Mouse (Mus musculus) heart, embryonic 10.5 days (tissue): ENCODE measurements at regions not wholly inside any gene's neighbourhood (a gene's known extent, or its start where the extent isn't known, plus 50 kb on each side); places are given as distances from the start of the nearest gene placed in this dataset.
"Not testable (repeated sequence)": the region's sequence is repeated elsewhere in the genome, so short reads cannot be mapped to it uniquely, and the experiment has no call there.

Experiments
- DNase-seq: peaks from one replicate; pipeline ENCODE4 v3.0.0-alpha.2; 2017; ENCODE audit warnings: low spot score
- H3K27ac ChIP-seq: fragments of 300-500 bp; sonication (generic); 2 replicates; pipeline ENCODE4 v1.5.1; 2016; ENCODE audit warnings: mild to moderate bottlenecking
- H3K27me3 ChIP-seq: fragments of 300-500 bp; sonication (generic); 2 replicates; pipeline ENCODE4 v1.6.1; 2016; ENCODE audit warnings: mild to moderate bottlenecking; ENCODE audit not compliant: poor library complexity, insufficient read depth, severe bottlenecking
- H3K36me3 ChIP-seq: fragments of 300-500 bp; sonication (generic); 2 replicates; pipeline ENCODE4 v1.6.1; 2016; ENCODE audit warnings: mild to moderate bottlenecking, moderate library complexity
- H3K4me1 ChIP-seq: fragments of 300-500 bp; sonication (generic); 2 replicates; pipeline ENCODE4 v1.6.1; 2016; ENCODE audit warnings: mild to moderate bottlenecking
- H3K4me3 ChIP-seq: fragments of 300-500 bp; sonication (generic); 2 replicates; pipeline ENCODE4 v1.5.1; 2016; ENCODE audit warnings: mild to moderate bottlenecking, moderate library complexity
- H3K9me3 ChIP-seq: fragments of 300-500 bp; sonication (generic); 2 replicates; pipeline ENCODE4 v1.6.1; 2016; ENCODE audit warnings: mild to moderate bottlenecking, moderate library complexity
- WGBS: fragments of 180-500 bp; shearing (Covaris S2); methylation state at CpG from one replicate; pipeline ENCODE4 v1.1.7; 2016; 5-methylcytosine and 5-hydroxymethylcytosine counted together

DNA sequence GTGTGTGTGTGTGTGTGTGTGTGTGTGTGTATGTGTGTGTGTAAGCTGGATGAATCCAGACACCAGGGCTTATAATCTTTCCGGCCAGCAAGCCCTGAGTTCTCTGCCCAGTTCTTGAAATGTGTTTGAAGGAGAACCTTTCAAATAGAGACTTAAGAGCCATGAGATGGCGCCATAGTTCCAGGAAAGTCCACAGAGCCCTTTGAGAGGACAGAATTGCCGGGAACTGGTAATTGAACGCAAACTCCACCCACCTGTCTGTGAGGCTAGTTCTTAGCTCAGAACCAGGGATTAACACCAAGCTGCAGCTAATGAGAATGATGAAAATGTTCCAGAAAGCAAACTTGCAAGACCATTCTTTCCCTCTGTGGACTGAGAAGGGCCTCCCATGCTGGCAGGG lies 72.2 kb downstream of the Trim42 start:
- Histone ChIP-seq H3K4me1 (no peaks in the 10 kb centered on the region), H3K27me3 (no peaks in the 10 kb centered on the region; the same call in none of the 2 replicates), H3K27ac (no peak overlapping the region), H3K9me3 (no peaks in the 10 kb centered on the region), H3K4me3 (no peak overlapping the region), H3K36me3 (no peaks in the 10 kb centered on the region)
- 17% methylated on average over 4 of the region's 4 CpGs for WGBS
- DNase-seq, result no peak

DNA sequence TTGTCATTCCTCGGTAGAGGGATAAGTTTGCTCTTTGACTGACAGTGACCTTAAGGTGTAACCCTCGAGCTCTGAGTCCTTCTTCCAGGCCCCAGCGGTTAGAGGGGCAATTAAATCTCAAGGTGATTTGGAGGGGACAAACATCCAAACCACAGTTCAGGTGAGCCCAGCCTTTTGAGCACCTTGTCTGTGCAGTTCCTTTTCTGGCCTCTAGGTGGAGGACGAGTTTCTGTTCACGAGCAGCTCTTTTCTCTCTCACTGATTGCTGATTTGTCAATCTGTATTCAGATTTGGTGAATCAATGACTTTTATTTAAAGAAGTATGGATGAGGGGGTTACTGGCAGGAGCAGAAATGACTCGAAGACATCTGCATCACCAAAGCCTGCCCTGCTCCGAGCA lies 74.0 kb downstream of the Trim42 start:
- no peak overlapping the region for H3K27ac ChIP-seq
- no peaks in the 10 kb centered on the region; the same call in none of the 2 replicates for H3K27me3 ChIP-seq
- no peaks in the 10 kb centered on the region for H3K9me3 ChIP-seq
- 42% methylated on average over 7 of the region's 7 CpGs for WGBS
- no peak overlapping the region for H3K4me3 ChIP-seq
- H3K36me3 ChIP-seq, result no peaks in the 10 kb centered on the region
- no peak for DNase-seq
- no peaks in the 10 kb centered on the region for H3K4me1 ChIP-seq

DNA sequence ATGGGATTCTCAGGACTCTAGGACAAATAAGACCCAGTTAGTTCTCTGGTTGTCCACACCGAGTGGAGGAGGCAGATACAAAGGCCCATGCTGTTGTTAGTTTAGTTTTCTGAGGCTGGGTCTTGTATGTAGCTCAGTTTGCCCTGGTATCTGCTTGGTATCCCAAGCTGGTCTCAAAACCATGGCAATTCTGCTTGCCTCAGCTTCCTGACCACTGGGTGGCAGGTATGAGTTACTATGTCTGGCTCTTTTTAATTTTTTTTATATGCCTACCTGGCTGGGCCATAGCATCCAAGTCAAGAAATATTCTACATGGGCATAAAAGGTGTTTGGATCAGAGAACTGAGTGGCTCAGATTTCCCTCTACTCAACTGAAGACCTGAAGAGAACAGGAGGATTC lies 77.9 kb downstream of the Trim42 start:
- no peaks in the 10 kb centered on the region for H3K36me3 ChIP-seq
- H3K4me1 ChIP-seq, result no peaks in the 10 kb centered on the region
- H3K27me3 ChIP-seq, result no peaks in the 10 kb centered on the region
- no peak overlapping the region for H3K27ac ChIP-seq
- no peak for DNase-seq
- H3K9me3 ChIP-seq, result no peaks in the 10 kb centered on the region
- H3K4me3 ChIP-seq, result no peak overlapping the region
- 76% methylated on average over 1 of the region's 1 CpGs for WGBS

DNA sequence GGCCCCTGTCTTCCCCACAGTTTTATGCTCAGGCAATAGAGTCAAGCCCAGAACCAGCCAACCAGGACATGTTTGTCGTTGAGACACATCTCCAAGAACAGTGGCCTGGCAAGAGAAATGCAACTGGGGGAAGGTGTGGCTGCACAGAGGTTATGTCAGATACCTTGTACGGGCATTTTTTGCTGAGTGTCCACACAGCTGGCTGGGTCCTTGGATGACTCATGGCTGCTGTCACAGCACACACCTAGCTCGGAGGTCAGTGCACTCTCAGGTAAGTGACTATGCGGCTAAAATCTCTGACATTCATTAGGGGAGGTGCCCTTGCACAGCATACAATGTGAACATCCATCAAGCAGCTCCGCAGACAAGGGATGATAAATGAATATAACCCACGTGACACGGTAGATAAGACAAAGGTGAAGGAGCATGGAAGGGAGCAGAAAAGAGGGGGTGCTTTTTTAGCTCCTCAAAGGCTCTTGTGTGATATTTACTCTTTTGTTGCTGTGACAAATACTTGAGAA lies 85.4 kb downstream of the Trim42 start:
- H3K4me1 ChIP-seq, result no peaks in the 10 kb centered on the region; the same call in 1 of the 2 replicates
- DNase-seq, result no peak
- WGBS, result 62% methylated on average over 7 of the region's 7 CpGs

DNA sequence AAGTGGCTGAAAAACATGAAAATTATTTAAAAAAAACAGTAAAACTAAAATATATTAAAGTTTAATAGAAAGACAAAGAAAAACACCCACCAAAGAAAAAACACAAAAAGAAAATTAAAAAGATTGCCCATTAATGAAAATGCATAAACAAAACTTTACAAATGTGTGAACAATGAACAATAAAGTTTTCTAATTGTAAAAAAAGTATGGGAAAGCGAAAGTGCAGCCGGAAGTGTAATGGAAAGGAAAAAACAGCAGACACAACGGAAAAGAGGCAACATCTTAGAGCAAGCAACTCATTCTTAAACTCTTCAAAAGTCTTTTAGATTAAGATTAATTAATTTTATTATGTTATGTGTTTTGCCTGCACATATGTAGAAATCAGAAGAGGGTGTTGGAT lies 87.7 kb downstream of the Trim42 start:
- H3K27me3 ChIP-seq, result no peaks in the 10 kb centered on the region

More for the DNA sequence above, 85.4 kb downstream of the Trim42 start:
- Histone ChIP-seq H3K4me3 (no peak overlapping the region), H3K27ac (no peak overlapping the region), H3K9me3 (no peaks in the 10 kb centered on the region), H3K27me3 (no peaks in the 10 kb centered on the region), H3K36me3 (no peaks in the 10 kb centered on the region)

DNA sequence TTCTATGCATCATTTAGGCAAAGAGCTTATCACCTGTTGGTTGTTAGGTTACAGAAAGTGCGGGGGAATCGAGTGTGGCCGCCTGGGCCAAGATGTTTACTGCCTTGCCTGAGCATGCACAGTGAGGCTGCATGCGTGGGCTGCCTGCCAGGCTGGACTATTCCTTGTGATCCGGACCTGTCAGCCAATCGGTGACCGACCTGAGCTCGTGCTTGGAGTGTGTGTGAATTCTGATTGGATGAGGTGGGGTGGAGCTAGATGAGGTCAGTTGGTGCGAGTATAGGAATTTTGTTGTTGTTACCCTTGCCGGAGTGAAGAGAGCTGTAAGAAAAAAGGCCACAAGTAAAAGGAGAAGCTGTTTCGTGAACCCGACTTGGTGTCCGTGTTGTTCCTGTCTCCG lies 94.3 kb downstream of the Trim42 start:
- WGBS, result 83% methylated on average over 14 of the region's 14 CpGs
- H3K4me3 ChIP-seq, H3K4me1 ChIP-seq, H3K27ac ChIP-seq, H3K9me3 ChIP-seq, H3K27me3 ChIP-seq, H3K36me3 ChIP-seq: not testable (repeated sequence)
- peak; percentile 35 for DNase-seq

More for the DNA sequence above, 87.7 kb downstream of the Trim42 start:
- Histone ChIP-seq H3K36me3 (no peaks in the 10 kb centered on the region), H3K4me3 (no peak overlapping the region), H3K27ac (no peak overlapping the region), H3K9me3 (no peaks in the 10 kb centered on the region), H3K4me1 (no peaks in the 10 kb centered on the region; the same call in 1 of the 2 replicates)
- WGBS, result 87% methylated on average over 3 of the region's 3 CpGs
- DNase-seq, result no peak

DNA sequence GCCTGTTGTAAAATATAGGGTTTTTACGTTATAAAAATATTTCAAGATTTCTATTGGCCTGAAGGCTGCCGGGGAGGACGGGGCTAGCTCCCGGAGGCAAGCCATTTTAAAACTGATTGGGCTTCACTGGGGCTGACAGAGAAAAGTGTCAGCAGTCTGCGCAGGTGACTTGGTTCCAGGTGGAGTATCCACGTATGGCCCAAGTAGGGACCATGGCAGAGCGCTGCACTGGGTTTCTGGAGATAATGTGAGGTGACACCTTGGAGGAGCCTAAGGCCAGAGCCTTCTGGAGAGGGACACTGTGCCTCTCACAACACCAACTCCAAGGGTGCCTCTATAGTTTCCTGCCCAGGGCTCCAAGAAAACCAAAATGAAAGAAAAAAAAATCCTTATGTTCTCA lies 95.9 kb downstream of the Trim42 start:
- Histone ChIP-seq H3K4me1 (no peaks in the 10 kb centered on the region), H3K27me3 (no peaks in the 10 kb centered on the region), H3K4me3 (no peak overlapping the region), H3K9me3 (no peaks in the 10 kb centered on the region), H3K36me3 (no peaks in the 10 kb centered on the region), H3K27ac (no peak overlapping the region)
- WGBS, result 81% methylated on average over 7 of the region's 7 CpGs
- no peak for DNase-seq

DNA sequence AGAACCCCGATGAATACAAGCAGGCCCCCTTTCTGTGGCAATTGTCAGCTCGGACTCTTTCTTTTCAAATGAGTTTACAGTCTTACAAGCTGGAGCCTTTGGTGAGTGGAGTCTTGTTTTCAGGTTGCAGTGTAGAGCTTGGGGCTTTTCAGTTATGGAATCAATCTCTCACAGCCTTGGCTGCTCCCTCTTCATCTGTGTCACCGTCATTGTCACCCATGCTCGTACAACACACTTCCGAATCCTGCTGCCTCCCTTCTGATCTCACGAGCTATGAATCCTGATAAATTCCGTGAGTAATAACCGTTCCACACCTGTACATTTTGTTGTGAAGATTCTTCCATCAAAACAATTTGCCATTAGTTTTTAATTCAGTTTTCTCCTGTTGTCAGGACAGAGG lies 97.7 kb downstream of the Trim42 start:
- no peaks in the 10 kb centered on the region for H3K9me3 ChIP-seq
- peak; percentile 52 for DNase-seq
- H3K27ac ChIP-seq, result no peak overlapping the region
- H3K4me1 ChIP-seq, result no peaks in the 10 kb centered on the region
- no peak overlapping the region for H3K4me3 ChIP-seq
- no peaks in the 10 kb centered on the region for H3K27me3 ChIP-seq
- no peaks in the 10 kb centered on the region for H3K36me3 ChIP-seq
- WGBS, result 92% methylated on average over 8 of the region's 8 CpGs

DNA sequence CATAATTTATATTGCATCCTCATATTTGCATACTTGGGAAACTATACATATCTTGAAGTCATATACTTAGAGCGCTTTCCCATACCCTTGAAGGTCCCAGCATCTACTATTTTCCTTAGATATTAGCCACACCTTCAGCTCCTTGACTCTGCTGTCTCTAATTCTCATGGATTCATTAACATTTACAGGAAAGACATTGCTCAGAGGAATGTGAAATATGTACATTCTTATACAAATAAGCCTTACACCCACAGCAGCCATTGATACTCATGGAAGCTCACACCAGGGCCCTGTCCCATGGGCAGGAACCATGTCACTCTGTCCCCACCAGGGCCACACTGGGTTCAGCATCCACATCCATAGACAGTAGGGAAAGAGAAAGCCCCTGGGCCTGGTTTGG lies 122.1 kb downstream of the Trim42 start:
- no peaks in the 10 kb centered on the region for H3K4me1 ChIP-seq
- H3K9me3 ChIP-seq, result no peaks in the 10 kb centered on the region
- no peaks in the 10 kb centered on the region for H3K27me3 ChIP-seq
- no peak overlapping the region for H3K27ac ChIP-seq
- DNase-seq, result no peak
- 86% methylated on average over 1 of the region's 1 CpGs for WGBS
- no peak overlapping the region for H3K4me3 ChIP-seq
- H3K36me3 ChIP-seq, result no peaks in the 10 kb centered on the region

DNA sequence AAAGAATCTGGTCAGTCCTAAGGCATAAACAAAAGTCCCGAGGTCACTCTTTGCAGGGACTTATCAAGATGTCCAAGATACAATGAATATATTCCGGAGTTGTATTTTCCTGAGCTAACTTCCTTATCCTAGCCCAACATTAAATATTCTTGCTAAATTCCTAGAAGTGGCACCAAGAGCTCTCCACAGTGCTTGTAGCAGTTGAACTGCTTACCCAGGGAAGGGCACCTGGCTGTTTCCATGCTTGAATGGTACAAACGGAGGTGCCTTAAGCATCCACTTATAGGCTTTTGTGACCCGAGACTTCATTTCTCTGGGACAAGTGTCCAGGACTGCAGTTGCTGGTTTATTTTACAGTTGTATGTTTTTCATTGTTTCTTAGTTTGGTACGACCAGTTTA lies 115.1 kb upstream of the Slc25a36 start:
- DNase-seq, result no peak
- Histone ChIP-seq H3K4me1 (no peaks in the 10 kb centered on the region), H3K27ac (no peak overlapping the region), H3K9me3 (no peaks in the 10 kb centered on the region), H3K4me3 (no peak overlapping the region), H3K36me3 (no peaks in the 10 kb centered on the region), H3K27me3 (no peaks in the 10 kb centered on the region)
- WGBS, result 82% methylated on average over 5 of the region's 5 CpGs

DNA sequence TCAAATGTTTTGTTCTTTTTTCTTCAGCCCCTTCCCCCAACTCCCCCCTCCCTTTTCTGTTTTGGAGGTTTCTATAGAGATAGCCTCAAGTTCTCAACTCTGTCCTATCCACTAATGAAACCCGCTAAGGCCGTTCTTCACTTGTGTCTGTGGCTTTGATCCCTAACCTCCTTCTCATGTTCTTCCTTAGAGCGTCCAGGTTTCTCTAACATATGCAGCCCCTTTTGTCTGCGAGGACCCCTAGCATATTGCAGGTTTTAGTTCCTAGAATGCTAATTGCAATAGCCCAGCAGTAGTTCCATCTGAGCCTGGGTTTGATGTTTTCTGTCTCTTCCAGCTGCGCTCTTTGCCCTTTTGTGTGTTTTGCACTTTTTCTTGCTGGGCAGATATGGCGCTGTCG lies 113.6 kb upstream of the Slc25a36 start:
- WGBS, result 47% methylated on average over 7 of the region's 7 CpGs
- DNase-seq, result no peak
- Histone ChIP-seq H3K36me3 (no peaks in the 10 kb centered on the region), H3K4me3 (no peak overlapping the region), H3K27me3 (no peaks in the 10 kb centered on the region), H3K4me1 (no peaks in the 10 kb centered on the region), H3K27ac (no peak overlapping the region), H3K9me3 (no peaks in the 10 kb centered on the region)

DNA sequence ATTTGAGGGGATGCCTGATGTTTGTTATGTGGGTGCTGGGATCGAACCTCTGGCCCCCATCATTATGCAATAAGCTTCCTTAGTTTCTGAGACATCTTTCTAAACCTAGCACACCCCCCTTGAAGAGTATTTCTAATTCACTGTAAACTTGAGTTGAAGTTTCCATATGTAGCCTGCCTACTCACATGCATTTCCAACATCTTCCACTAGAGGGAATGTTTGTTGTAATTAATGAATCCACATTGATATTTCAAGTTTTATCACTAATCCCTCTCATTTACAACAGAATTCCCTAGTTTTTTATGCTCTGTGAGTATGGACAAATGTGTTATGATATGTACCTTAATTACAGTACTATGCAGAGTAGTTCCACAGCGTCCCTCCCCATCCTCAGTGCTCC lies 103.8 kb upstream of the Slc25a36 start:
- H3K4me3 ChIP-seq, result no peak overlapping the region
- no peak for DNase-seq
- H3K9me3 ChIP-seq, result no peaks in the 10 kb centered on the region
- H3K4me1 ChIP-seq, result no peaks in the 10 kb centered on the region
- no peaks in the 10 kb centered on the region for H3K36me3 ChIP-seq
- H3K27ac ChIP-seq, result no peak overlapping the region
- WGBS, result 36% methylated on average over 2 of the region's 2 CpGs
- H3K27me3 ChIP-seq, result no peaks in the 10 kb centered on the region

DNA sequence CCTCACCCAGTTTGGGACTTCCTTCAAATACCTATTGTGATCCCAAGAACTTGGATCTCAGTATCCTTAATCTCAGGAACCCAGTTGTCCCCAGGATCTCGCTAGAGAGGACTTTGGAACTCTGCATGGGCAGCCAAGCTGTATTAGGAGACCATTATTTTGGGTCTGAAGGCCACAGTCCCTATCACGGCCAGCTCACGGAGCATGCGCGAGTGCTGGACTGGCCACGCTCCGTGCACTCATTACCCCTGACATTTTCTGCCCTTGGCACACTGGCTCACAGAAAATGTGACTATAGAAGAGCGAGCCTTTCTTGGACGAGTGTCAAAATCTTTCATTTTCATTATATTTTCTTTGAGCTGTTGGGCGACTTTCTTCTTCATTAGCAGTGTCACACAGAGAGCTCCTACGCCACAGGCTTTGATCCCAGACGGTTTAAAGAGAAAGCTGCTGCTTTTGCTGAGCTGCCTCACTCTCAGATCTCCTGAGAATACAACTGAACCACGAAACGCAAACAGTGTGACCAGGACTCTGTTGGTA lies 79.4 kb upstream of the Slc25a36 start:
- DNase-seq, result no peak
- no peaks in the 10 kb centered on the region for H3K36me3 ChIP-seq
- H3K9me3 ChIP-seq, result no peaks in the 10 kb centered on the region
- 89% methylated on average over 14 of the region's 14 CpGs for WGBS
- no peaks in the 10 kb centered on the region for H3K4me1 ChIP-seq
- H3K27ac ChIP-seq, result no peak overlapping the region
- H3K4me3 ChIP-seq, result no peak overlapping the region
- H3K27me3 ChIP-seq, result no peaks in the 10 kb centered on the region

DNA sequence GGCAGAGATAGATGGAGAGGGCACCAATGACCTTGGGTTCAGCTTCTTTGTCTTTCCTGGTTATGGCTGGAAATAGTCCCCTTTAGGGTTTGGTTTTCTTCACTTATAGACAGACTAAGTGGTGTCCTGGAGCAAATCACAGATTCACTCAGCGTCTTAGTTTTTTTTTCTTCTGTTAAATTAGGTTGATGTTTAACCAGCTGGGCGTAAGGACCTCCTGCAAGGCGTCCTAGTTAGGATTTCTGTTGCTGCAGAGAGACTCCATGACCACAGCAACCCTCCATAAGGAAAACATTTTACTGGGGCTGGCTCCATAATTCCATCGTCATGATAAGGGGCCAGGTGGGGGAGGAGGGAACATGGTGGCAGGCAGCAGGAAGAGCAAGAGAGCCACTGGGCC lies 78.7 kb upstream of the Slc25a36 start:
- no peak overlapping the region for H3K27ac ChIP-seq
- no peaks in the 10 kb centered on the region for H3K27me3 ChIP-seq
- no peaks in the 10 kb centered on the region for H3K4me1 ChIP-seq
- 80% methylated on average over 4 of the region's 4 CpGs for WGBS
- H3K4me3 ChIP-seq, result no peak overlapping the region
- no peaks in the 10 kb centered on the region for H3K9me3 ChIP-seq
- no peaks in the 10 kb centered on the region for H3K36me3 ChIP-seq
- DNase-seq, result no peak
